Mouse (Mus musculus) intestine, postnatal 0 days (tissue): ENCODE measurements around the gene Map3k10. TPM values are rescaled to one million over a fixed set of nuclear protein-coding genes. Genes with fewer than 3 reads are reported as not detected.

ENCODE experiments used
- ATAC-seq: fragments of 200-750 bp; cut with Nextera tagmentation; 2 replicates; pipeline ENCODE4 v1.8.0; 2017; ENCODE audit warnings: mild to moderate bottlenecking, moderate TSS enrichment, moderate library complexity
- H3K27ac ChIP-seq: fragments of 300-500 bp; sonication (generic); 2 replicates; pipeline ENCODE4 v1.5.1; 2014; ENCODE audit warnings: mild to moderate bottlenecking, low read depth, low read length, moderate library complexity
- H3K27me3 ChIP-seq: fragments of 300-500 bp; sonication (generic); replicated peaks from 2 replicates; pipeline ENCODE4 v1.6.1; 2014; ENCODE audit warnings: low read length, mixed read lengths; ENCODE audit not compliant: control insufficient read depth, insufficient read depth
- H3K36me3 ChIP-seq: fragments of 300-500 bp; sonication (generic); 2 replicates; pipeline ENCODE4 v1.6.1; 2014; ENCODE audit warnings: mild to moderate bottlenecking, moderate library complexity; ENCODE audit not compliant: control insufficient read depth, insufficient read depth
- H3K4me1 ChIP-seq: fragments of 300-500 bp; sonication (generic); replicated peaks from 2 replicates; pipeline ENCODE4 v1.6.1; 2014; ENCODE audit warnings: antibody characterized with exemption, low read length, mixed read lengths; ENCODE audit not compliant: control insufficient read depth, insufficient read depth
- H3K4me2 ChIP-seq: fragments of 300-500 bp; sonication (generic); replicated peaks from 2 replicates; pipeline ENCODE4 v1.6.1; 2014; ENCODE audit warnings: low read depth, mild to moderate bottlenecking, moderate library complexity
- H3K4me3 ChIP-seq: fragments of 300-500 bp; sonication (generic); 2 replicates; pipeline ENCODE4 v1.5.1; 2014; ENCODE audit warnings: low read depth, low read length
- H3K9ac ChIP-seq: fragments of 300-500 bp; sonication (generic); 2 replicates; pipeline ENCODE4 v1.6.1; 2014; ENCODE audit warnings: mild to moderate bottlenecking, low read depth, low read length
- H3K9me3 ChIP-seq: fragments of 300-500 bp; sonication (generic); 2 replicates; pipeline ENCODE4 v1.6.1; 2016; ENCODE audit warnings: mixed run types; ENCODE audit not compliant: control insufficient read depth
- CTCF ChIP-seq: sonication (generic); IDR thresholded peaks from 2 replicates; pipeline ENCODE4 v1.5.1; 2016; ENCODE audit warnings: low read depth, mild to moderate bottlenecking, control low read depth, antibody characterized with exemption, moderate library complexity
- WGBS: fragments of 180-500 bp; shearing (Covaris S2); extraction: QIAGEN DNeasy Blood & Tissue Kit; methylation state at CpG from one replicate; pipeline ENCODE4 v1.1.7; 2014; 5-methylcytosine and 5-hydroxymethylcytosine counted together
- polyA plus RNA-seq: library from polyadenylated mRNA; unstranded; fragments of >200 nt; fragmentation: Nextera tagmentation; extraction: Ambion mirVana; gene quantifications from 2 replicates; pipeline ENCODE4 v1.2.1, GENCODE M21; 2015

The Map3k10 gene
- polyA plus RNA-seq, 1 experiment from 2014 or later, result 3.6 TPM

- H3K27me3 ChIP-seq, result peaks cover 25% of the 10 kb centered on the region
- no peak overlapping the region for H3K27ac ChIP-seq
- no peak overlapping the region for H3K4me2 ChIP-seq
- no peaks in the 10 kb centered on the region for H3K9me3 ChIP-seq
- TF ChIP-seq CTCF, result no peak
- ATAC-seq, result no peak
- H3K9ac ChIP-seq, result no peak overlapping the region
- no peak overlapping the region for H3K4me3 ChIP-seq
- WGBS, result 92% methylated on average over 16 of the region's 16 CpGs
- no peaks in the 10 kb centered on the region for H3K4me1 ChIP-seq
- H3K36me3 ChIP-seq, result 0 out of 2 replicates have a peak, but pooled peaks cover 5% of the 10 kb centered on the region
These were observed 17.8 kb downstream of the Map3k10 start for GRCm38 (mm10) chr7:27656600-27656999.

DNA sequence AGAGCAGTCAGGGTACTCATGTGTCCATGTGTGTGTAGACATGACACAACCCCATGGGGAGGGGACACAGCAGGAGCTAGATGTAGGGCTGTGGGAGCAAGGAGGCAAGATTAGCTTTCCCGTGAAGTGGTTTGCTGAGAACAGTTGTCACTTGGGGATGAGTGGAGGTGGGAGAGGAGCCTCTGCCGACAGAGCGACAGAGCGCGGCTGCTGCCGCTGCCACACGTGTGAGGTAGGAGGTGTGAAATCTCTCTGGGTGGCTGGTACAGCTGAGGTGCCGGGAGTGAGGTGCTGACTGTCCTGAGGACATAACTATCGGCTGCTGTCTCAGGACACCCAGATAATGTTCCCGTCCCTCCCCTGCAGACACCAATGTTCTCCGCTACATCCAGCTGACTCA is 18.9 kb downstream of the Map3k10 start:
- Histone ChIP-seq H3K9ac (no peak overlapping the region), H3K4me2 (no peak overlapping the region), H3K4me3 (no peak overlapping the region), H3K4me1 (no peaks in the 10 kb centered on the region), H3K9me3 (no peaks in the 10 kb centered on the region), H3K27me3 (peaks cover 25% of the 10 kb centered on the region), H3K36me3 (no peaks in the 10 kb centered on the region), H3K27ac (no peak overlapping the region)
- 62% methylated on average over 11 of the region's 11 CpGs for WGBS
- TF ChIP-seq CTCF, result no peak
- ATAC-seq, result no peak

DNA sequence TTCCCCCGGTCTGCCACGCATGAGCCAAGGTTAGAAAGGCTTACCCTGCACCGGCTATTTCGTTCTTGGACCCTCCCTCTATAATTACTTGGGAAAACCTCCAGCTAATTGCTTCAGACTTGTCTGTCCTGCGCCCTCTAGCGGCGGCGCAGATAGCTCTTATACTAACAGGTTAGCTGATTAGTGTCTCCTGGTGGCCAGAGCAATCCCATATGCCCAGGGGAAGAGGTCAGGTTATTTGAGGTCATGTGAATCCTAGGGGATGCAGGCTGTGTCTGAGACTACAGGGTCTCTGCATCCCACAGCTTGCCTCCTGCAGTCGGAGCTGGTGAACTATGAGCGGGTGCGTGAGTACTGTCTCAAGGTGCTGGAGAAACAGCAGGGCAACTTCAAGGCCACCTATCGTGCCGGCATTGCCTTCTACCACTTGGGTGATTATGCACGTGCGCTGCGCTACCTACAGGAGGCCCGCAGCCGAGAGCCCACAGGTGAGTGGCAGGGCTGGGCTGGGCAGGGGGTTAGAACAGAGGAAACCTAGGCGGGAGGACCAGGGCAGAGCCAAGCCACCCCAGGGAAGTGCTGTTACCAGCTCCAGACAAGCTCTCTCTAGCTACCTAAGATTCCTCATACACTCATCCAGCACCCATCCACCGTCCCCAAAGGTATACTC is 19.7 kb downstream of the Map3k10 start:
- H3K27me3 ChIP-seq, result peaks cover 25% of the 10 kb centered on the region
- no peak for ATAC-seq
- H3K4me1 ChIP-seq, result no peaks in the 10 kb centered on the region
- peak; percentile 65 for TF ChIP-seq CTCF
- no peak overlapping the region for H3K9ac ChIP-seq
- H3K4me3 ChIP-seq, result no peak overlapping the region
- no peaks in the 10 kb centered on the region for H3K9me3 ChIP-seq
- WGBS, result 62% methylated on average over 20 of the region's 20 CpGs
- H3K4me2 ChIP-seq, result no peak overlapping the region
- H3K36me3 ChIP-seq, result no peaks in the 10 kb centered on the region
- no peak overlapping the region for H3K27ac ChIP-seq

DNA sequence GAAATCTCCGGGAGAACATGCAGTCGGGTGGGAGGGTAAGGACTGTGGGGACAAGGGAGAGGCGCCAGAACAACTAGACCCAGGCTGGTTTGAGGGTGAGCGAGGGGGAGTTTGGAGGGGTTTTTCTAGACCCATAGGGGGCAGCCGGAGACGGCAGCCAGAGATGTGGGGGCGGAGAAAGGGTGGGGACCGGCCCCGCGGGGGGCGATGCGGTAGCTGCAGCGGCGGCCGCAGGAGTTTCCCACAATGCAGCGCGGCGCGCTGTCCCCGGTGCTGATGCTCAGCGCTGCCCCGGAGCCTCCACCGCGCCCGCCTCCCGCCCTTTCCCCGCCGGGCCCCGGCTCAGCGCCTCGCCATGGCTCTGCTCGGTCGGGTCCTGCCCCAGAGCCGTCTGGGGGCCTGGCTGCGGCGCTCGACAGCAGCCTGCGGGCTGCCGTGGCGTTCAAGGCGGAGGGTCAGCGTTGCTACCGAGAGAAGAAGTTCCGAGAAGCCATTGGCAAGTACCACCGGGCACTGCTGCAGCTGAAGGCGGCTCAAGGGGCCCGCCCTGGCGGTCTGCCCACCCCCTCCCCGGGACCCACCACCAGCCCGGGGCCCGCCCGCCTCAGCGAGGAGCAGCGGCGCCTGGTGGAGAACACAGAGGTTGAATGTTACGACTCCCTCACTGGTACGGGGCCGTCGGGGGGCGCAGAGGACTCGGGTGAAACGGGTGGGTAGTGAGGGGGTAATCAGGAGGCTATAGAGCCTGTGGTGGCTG is 20.5 kb downstream of the Map3k10 start, which contains the start of gene Ttc9b:
Gene Ttc9b (plus strand): TSS at position 235 of the 757 bp plus-strand sequence.
- Histone ChIP-seq H3K27me3 (peaks cover 25% of the 10 kb centered on the region), H3K9ac (no peak within 1 kb of the TSS), H3K27ac (no peak within 1 kb of the TSS), H3K4me1 (no peaks in the 10 kb centered on the region), H3K4me2 (peak within 1 kb of the TSS; percentile 32; the same call in 1 of the 2 replicates), H3K9me3 (no peaks in the 10 kb centered on the region), H3K4me3 (peak within 1 kb of the TSS; percentile 8; the same call in 1 of the 2 replicates), H3K36me3 (no peaks in the 10 kb centered on the region)
- 6% methylated on average over 47 of the region's 62 CpGs for WGBS
- ATAC-seq, result 0 out of 2 replicates have a peak, but pooled peaks have one; percentile 8
- no peak for TF ChIP-seq CTCF

DNA sequence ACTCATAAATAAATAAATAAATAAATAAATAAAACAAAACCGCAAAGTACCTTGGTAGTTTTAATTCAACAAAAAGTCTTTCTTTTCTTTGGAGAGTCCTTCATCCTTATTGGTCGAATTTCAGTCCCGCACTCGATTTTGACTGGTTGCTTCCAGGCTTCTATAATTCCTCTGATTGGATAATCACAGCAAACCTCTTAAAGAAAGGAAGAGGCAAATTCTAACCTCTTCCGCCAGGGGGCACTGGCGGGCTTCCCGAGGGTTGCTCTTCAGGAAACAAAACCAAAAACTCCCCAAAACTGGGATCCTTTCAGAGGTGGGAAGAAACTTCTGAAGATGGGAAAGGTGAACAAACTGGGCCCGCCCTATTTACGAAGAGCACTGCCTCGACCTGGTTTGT is 23.4 kb downstream of the Map3k10 start:
- peaks cover 25% of the 10 kb centered on the region for H3K27me3 ChIP-seq
- 0 out of 2 replicates have a peak overlapping the region, but pooled peaks have one; percentile 21 for H3K4me2 ChIP-seq
- ATAC-seq, result peak; percentile 62
- H3K36me3 ChIP-seq, result no peaks in the 10 kb centered on the region
- no peaks in the 10 kb centered on the region for H3K9me3 ChIP-seq
- H3K9ac ChIP-seq, result no peak overlapping the region
- no peaks in the 10 kb centered on the region for H3K4me1 ChIP-seq
- no peak overlapping the region for H3K4me3 ChIP-seq
- H3K27ac ChIP-seq, result no peak overlapping the region
- TF ChIP-seq CTCF, result peak; percentile 83
- WGBS, result 5% methylated on average over 10 of the region's 10 CpGs

GRCm38 (mm10) chr7:27649723-27650122 is 24.7 kb downstream of the Map3k10 start:
- Histone ChIP-seq H3K9me3 (no peaks in the 10 kb centered on the region), H3K4me3 (no peak overlapping the region), H3K27me3 (peaks cover 22% of the 10 kb centered on the region), H3K4me2 (no peak overlapping the region), H3K27ac (no peak overlapping the region), H3K36me3 (no peaks in the 10 kb centered on the region), H3K4me1 (no peaks in the 10 kb centered on the region), H3K9ac (no peak overlapping the region)
- TF ChIP-seq CTCF, result no peak
- WGBS, result 84% methylated on average over 11 of the region's 11 CpGs
- no peak for ATAC-seq
